Mouse (Mus musculus): ENCODE measurements around the gene Gm20388.

- TF ChIP-seq MAFK (IDR thresholded peaks at IDR 0.05; ENCODE audit: insufficient read depth, low read depth, low read length) (no peak), ZC3H11A (IDR thresholded peaks at IDR 0.05; ENCODE audit: borderline replicate concordance, low read depth, low read length) (no peak)
Measured at GRCm38 (mm10) chr8:123442871-123443575, 3532.4 kb downstream of the Gm20388 start.
